ENCODE assay signal across 29 mouse cellular contexts in the genomic region with DNA sequence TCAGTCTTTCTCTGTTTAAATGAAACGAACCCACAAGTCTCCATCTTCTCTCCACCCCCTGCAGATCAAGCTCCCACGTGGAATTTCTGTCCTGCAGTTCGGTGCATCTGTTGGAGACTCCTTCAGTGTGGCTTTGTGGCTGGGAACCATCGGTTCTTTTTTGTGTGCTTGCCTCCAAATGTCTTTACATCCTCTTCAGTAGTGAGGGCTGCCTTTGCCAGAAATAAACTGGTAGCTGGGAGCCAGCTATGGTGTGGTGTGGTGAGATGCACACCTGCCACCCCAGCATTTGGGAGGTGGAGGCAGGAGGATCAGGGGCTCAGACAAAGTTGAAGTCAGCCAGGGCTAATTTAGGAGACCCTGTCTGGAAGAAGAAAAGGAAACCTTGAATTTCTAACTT. TPM values are rescaled to one million over a fixed set of nuclear protein-coding genes. Genes with fewer than 3 reads are reported as not detected.
DNase-seq lines count a peak whose midpoint lies in the region; ATAC-seq and TF ChIP-seq lines count a peak whose summit lies in the region.
"Had no signal": no experiment of that assay in that cellular context is flagged by ENCODE, and none has a peak within 500 bp of the region (broad histone marks: within the 10 kb centered on the region; RNA-seq: fewer than 3 reads in every experiment).

No protein-coding gene starts in this region.

- DNase-seq in embryonic facial prominence, embryonic 10.5 days (ENCODE audit: low spot score), result no peak
- DNase-seq in left cerebral cortex, adult 18-20 months (ENCODE audit: low spot score in 2 of 2), result peak; percentile 25 to 56
- no peak for DNase-seq in left cerebral cortex, postnatal 10 days (ENCODE audit: extremely low spot score in 1 of 2, low spot score in 2 of 2)
- DNase-seq in thymus, postnatal 4 days, result peak; percentile 26
- no peak for DNase-seq in thymus, adult 2 months
- DNase-seq in gastrocnemius, adult 2 months, result no peak
- DNase-seq: adrenal gland, postnatal 10 days; cerebellum, adult 8-10 months; cerebellum, postnatal 36 days; gastrocnemius, postnatal 14 days; heart, adult 11 months; kidney, adult 9 months; kidney, postnatal 14 days; lung, adult 18-20 months; lung, postnatal 10 days; thymus, adult 18-20 months had no signal

- 56% methylated on average over 4 of the region's 4 CpGs for WGBS in embryonic facial prominence, embryonic 12.5 days
- whole genome bisulfite sequencing in embryonic facial prominence, embryonic 10.5 days, result 58% methylated on average over 4 of the region's 4 CpGs
- WGBS in thymus, adult 2 months, result 9% methylated on average over 4 of the region's 4 CpGs
- WGBS in midbrain, embryonic 13.5 days, result 50% methylated on average over 4 of the region's 4 CpGs

- H3K4me1 ChIP-seq in embryonic facial prominence, embryonic 12.5 days, result 0 out of 2 replicates have a peak, but pooled peaks cover 3% of the 10 kb centered on the region
- peaks cover 9% of the 10 kb centered on the region; the same call in 1 of the 2 replicates for H3K4me1 ChIP-seq in embryonic facial prominence, embryonic 10.5 days
- H3K4me1 ChIP-seq in thymus, adult 2 months (replicated peaks; ENCODE audit: control insufficient read depth, insufficient read depth, low read length), result peaks cover 9% of the 10 kb centered on the region; the same call in 1 of the 2 replicates
- no peaks in the 10 kb centered on the region for H3K4me1 ChIP-seq in midbrain, embryonic 13.5 days (replicated peaks)
- H3K4me1 ChIP-seq: midbrain, embryonic 10.5 days; neural tube, embryonic 15.5 days; stomach, embryonic 15.5 days had no signal

- no peak overlapping the region for H3K4me3 ChIP-seq in embryonic facial prominence, embryonic 12.5 days
- no peak overlapping the region for H3K4me3 ChIP-seq in embryonic facial prominence, embryonic 10.5 days
- no peak overlapping the region for H3K4me3 ChIP-seq in thymus, adult 2 months (ENCODE audit: control insufficient read depth, insufficient read depth, low read length)
- no peak overlapping the region for H3K4me3 ChIP-seq in gastrocnemius, adult 2 months
- no peak overlapping the region for H3K4me3 ChIP-seq in midbrain, embryonic 13.5 days (replicated peaks)
- H3K4me3 ChIP-seq: limb, embryonic 13.5 days; liver, embryonic 12.5 days; midbrain, embryonic 10.5 days; neural tube, embryonic 15.5 days; stomach, embryonic 15.5 days had no signal

- intact Hi-C loops in left cerebral cortex, postnatal 10 days (cut with DNase I), result no loop called here
- intact Hi-C loops in gastrocnemius, adult 2 months (cut with DNase I), result no loop called here

- H3K4me2 ChIP-seq in embryonic facial prominence, embryonic 12.5 days (replicated peaks), result no peak overlapping the region
- no peak overlapping the region for H3K4me2 ChIP-seq in midbrain, embryonic 13.5 days (replicated peaks)
- H3K4me2 ChIP-seq: heart, embryonic 11.5 days; limb, embryonic 13.5 days; liver, embryonic 12.5 days; neural tube, embryonic 15.5 days; stomach, embryonic 15.5 days had no signal

- H3K9ac ChIP-seq in embryonic facial prominence, embryonic 12.5 days, result no peak overlapping the region
- H3K9ac ChIP-seq in midbrain, embryonic 13.5 days (replicated peaks), result no peak overlapping the region
- H3K9ac ChIP-seq: limb, embryonic 13.5 days; liver, embryonic 12.5 days; neural tube, embryonic 15.5 days; stomach, embryonic 15.5 days had no signal

- H3K36me3 ChIP-seq in embryonic facial prominence, embryonic 12.5 days, result no peaks in the 10 kb centered on the region
- H3K36me3 ChIP-seq in embryonic facial prominence, embryonic 10.5 days (replicated peaks), result no peaks in the 10 kb centered on the region
- H3K36me3 ChIP-seq in thymus, adult 2 months (ENCODE audit: control insufficient read depth, insufficient read depth, low read length), result no peaks in the 10 kb centered on the region
- no peaks in the 10 kb centered on the region for H3K36me3 ChIP-seq in midbrain, embryonic 13.5 days
- H3K36me3 ChIP-seq: limb, embryonic 13.5 days; liver, embryonic 12.5 days; midbrain, embryonic 10.5 days; neural tube, embryonic 15.5 days; stomach, embryonic 15.5 days had no signal

- no peak for TF ChIP-seq CTCF in thymus, adult 2 months (IDR thresholded peaks at IDR 0.05; ENCODE audit: borderline replicate concordance, control insufficient read depth, extremely low read depth, insufficient read depth, low read length, poor library complexity)
- TF ChIP-seq CTCF in gastrocnemius, adult 2 months (IDR thresholded peaks at IDR 0.05), result no peak

- no peaks in the 10 kb centered on the region for H3K9me3 ChIP-seq in embryonic facial prominence, embryonic 12.5 days
- H3K9me3 ChIP-seq in embryonic facial prominence, embryonic 10.5 days, result no peaks in the 10 kb centered on the region
- H3K9me3 ChIP-seq in midbrain, embryonic 13.5 days, result no peaks in the 10 kb centered on the region
- H3K9me3 ChIP-seq: limb, embryonic 13.5 days; liver, embryonic 12.5 days; midbrain, embryonic 10.5 days; neural tube, embryonic 15.5 days; stomach, embryonic 15.5 days had no signal

- H3K27ac ChIP-seq in embryonic facial prominence, embryonic 12.5 days, result 0 out of 2 replicates have a peak overlapping the region, but pooled peaks have one; percentile 23
- no peak overlapping the region for H3K27ac ChIP-seq in embryonic facial prominence, embryonic 10.5 days (replicated peaks)
- H3K27ac ChIP-seq in thymus, adult 2 months (ENCODE audit: control insufficient read depth, insufficient read depth, low read length), result no peak overlapping the region
- no peak overlapping the region for H3K27ac ChIP-seq in gastrocnemius, adult 2 months
- no peak overlapping the region for H3K27ac ChIP-seq in midbrain, embryonic 13.5 days
- H3K27ac ChIP-seq: hindbrain, postnatal 0 days; limb, embryonic 13.5 days; liver, embryonic 12.5 days; midbrain, embryonic 10.5 days; neural tube, embryonic 15.5 days; stomach, embryonic 15.5 days had no signal

- no peak for TF ChIP-seq POLR2A in thymus, adult 2 months (IDR thresholded peaks at IDR 0.05; ENCODE audit: control insufficient read depth, extremely low read depth, insufficient read depth, low read length, poor library complexity)

- H3K27me3 ChIP-seq in embryonic facial prominence, embryonic 12.5 days, result no peaks in the 10 kb centered on the region
- H3K27me3 ChIP-seq in embryonic facial prominence, embryonic 10.5 days (replicated peaks; ENCODE audit: low read depth, poor library complexity, severe bottlenecking), result no peaks in the 10 kb centered on the region
- no peaks in the 10 kb centered on the region for H3K27me3 ChIP-seq in thymus, adult 2 months (ENCODE audit: control insufficient read depth, insufficient read depth, low read length)
- no peaks in the 10 kb centered on the region for H3K27me3 ChIP-seq in midbrain, embryonic 13.5 days
- H3K27me3 ChIP-seq: limb, embryonic 13.5 days; neural tube, embryonic 15.5 days; stomach, embryonic 15.5 days had no signal

- no peak for ATAC-seq in embryonic facial prominence, embryonic 12.5 days (ENCODE audit: insufficient number of reproducible peaks, insufficient read depth, low FRiP score, low TSS enrichment)
- ATAC-seq in midbrain, embryonic 13.5 days, result no peak
- ATAC-seq: forebrain, embryonic 16.5 days; hindbrain, postnatal 0 days; intestine, embryonic 16.5 days; liver, embryonic 12.5 days had no signal

RNA-seq across cellular contexts. Expression of a gene that starts 10.2 kb away (rescaled TPM):
- 0.18 and 0.23 TPM in 2 replicates for polyA plus RNA-seq in embryonic facial prominence, embryonic 12.5 days (2016; fragmentation: Nextera tagmentation; extraction: Ambion mirVana)
- polyA plus RNA-seq in embryonic facial prominence, embryonic 10.5 days (2016; fragmentation: Nextera tagmentation; extraction: Ambion mirVana), result 0.05 and 0.09 TPM in 2 replicates
- under 1 TPM; 0.16 to 0.26 TPM for total RNA-seq in left cerebral cortex, adult 18-20 months (2021)
- under 1 TPM; 0.13 to 0.14 TPM for total RNA-seq in left cerebral cortex, postnatal 10 days (2021)
- 0.71 and 0.85 TPM in 2 replicates for polyA plus RNA-seq in thymus, adult 2 months (2012; rRNA removed)
- total RNA-seq in gastrocnemius, adult 2 months (2021), result not detected
- polyA plus RNA-seq in midbrain, embryonic 13.5 days (2015; fragmentation: Nextera tagmentation; extraction: Ambion mirVana), result 0.15 and 0.21 TPM in 2 replicates
- polyA plus RNA-seq: heart, postnatal 0 days; midbrain, embryonic 10.5 days; stomach, embryonic 15.5 days had no signal

RNA-seq across cellular contexts. Expression of a gene that starts 18.7 kb away (rescaled TPM):
- 0.46 and 1.3 TPM in 2 replicates for polyA plus RNA-seq in embryonic facial prominence, embryonic 12.5 days (2016; fragmentation: Nextera tagmentation; extraction: Ambion mirVana)
- 0.21 and 0.22 TPM in 2 replicates for polyA plus RNA-seq in embryonic facial prominence, embryonic 10.5 days (2016; fragmentation: Nextera tagmentation; extraction: Ambion mirVana)
- under 1 TPM; 0.26 to 0.30 TPM for total RNA-seq in left cerebral cortex, adult 18-20 months (2021)
- total RNA-seq in left cerebral cortex, postnatal 10 days (2021), result not detected
- 0.68 and 4.0 TPM in 2 replicates for polyA plus RNA-seq in thymus, adult 2 months (2012; rRNA removed)
- 10 to 100 TPM; 49.9 to 89.8 TPM for total RNA-seq in gastrocnemius, adult 2 months (2021)
- polyA plus RNA-seq in midbrain, embryonic 13.5 days (2015; fragmentation: Nextera tagmentation; extraction: Ambion mirVana), result 0.07 TPM in 1 of 2 replicates, not detected in the other
- total RNA-seq: layer of hippocampus, postnatal 36 days had no signal
- polyA plus RNA-seq: forebrain, embryonic 16.5 days; liver, embryonic 12.5 days had no signal

RNA-seq across cellular contexts. Expression of a gene that starts 34.0 kb away (rescaled TPM):
- polyA plus RNA-seq in embryonic facial prominence, embryonic 12.5 days (2016; fragmentation: Nextera tagmentation; extraction: Ambion mirVana), result 12.3 and 14.2 TPM in 2 replicates
- 16.0 and 16.5 TPM in 2 replicates for polyA plus RNA-seq in embryonic facial prominence, embryonic 10.5 days (2016; fragmentation: Nextera tagmentation; extraction: Ambion mirVana)
- total RNA-seq in left cerebral cortex, adult 18-20 months (2021), result 10 to 100 TPM; 18.8 to 20.8 TPM
- 10 to 100 TPM; 10.4 to 10.5 TPM for total RNA-seq in left cerebral cortex, postnatal 10 days (2021)
- 25.6 and 25.9 TPM in 2 replicates for polyA plus RNA-seq in thymus, adult 2 months (2012; rRNA removed)
- total RNA-seq in gastrocnemius, adult 2 months (2021), result 10 to 100 TPM in 1 of 2 experiments, 1 to 10 TPM in 1; 8.1 to 11.5 TPM
- 11.6 and 12.4 TPM in 2 replicates for polyA plus RNA-seq in midbrain, embryonic 13.5 days (2015; fragmentation: Nextera tagmentation; extraction: Ambion mirVana)

RNA-seq across cellular contexts. Expression of a gene that starts 34.1 kb away (rescaled TPM):
- polyA plus RNA-seq in embryonic facial prominence, embryonic 12.5 days (2016; fragmentation: Nextera tagmentation; extraction: Ambion mirVana), result 1.7 and 1.8 TPM in 2 replicates
- 1.8 and 2.0 TPM in 2 replicates for polyA plus RNA-seq in embryonic facial prominence, embryonic 10.5 days (2016; fragmentation: Nextera tagmentation; extraction: Ambion mirVana)
- under 1 TPM; 0.30 to 0.58 TPM for total RNA-seq in left cerebral cortex, adult 18-20 months (2021)
- total RNA-seq in left cerebral cortex, postnatal 10 days (2021), result under 1 TPM; 0.39 to 0.41 TPM
- 1.4 and 2.5 TPM in 2 replicates for polyA plus RNA-seq in thymus, adult 2 months (2012; rRNA removed)
- 1 to 10 TPM in 1 of 2 experiments, under 1 TPM in 1; 0.67 to 1.4 TPM for total RNA-seq in gastrocnemius, adult 2 months (2021)
- 0.24 and 0.55 TPM in 2 replicates for polyA plus RNA-seq in midbrain, embryonic 13.5 days (2015; fragmentation: Nextera tagmentation; extraction: Ambion mirVana)
- total RNA-seq: layer of hippocampus, postnatal 36 days had no signal

Comparison
In these comparisons a context has a peak if more than half of its experiments do, and no peak if none do; other contexts are left out.
1. DNase-seq: peak in left cerebral cortex, adult 18-20 months (2 of 2) and thymus, postnatal 4 days (single experiment); none in embryonic facial prominence, embryonic 10.5 days (single experiment), left cerebral cortex, postnatal 10 days (0 of 2), thymus, adult 2 months (single experiment) and gastrocnemius, adult 2 months (single experiment).